Mouse (Mus musculus) bone marrow macrophage, adult 2 months (primary cell): ENCODE results near the gene Ppox.

Experiments
- CTCF ChIP-seq: IDR thresholded peaks from 2 replicates; pipeline ENCODE4 v1.5.1; 2012; ENCODE audit warnings: low read depth, mild to moderate bottlenecking, low read length, moderate library complexity
- POLR2A ChIP-seq: IDR thresholded peaks from 2 replicates; pipeline ENCODE4 v1.6.1; 2012; ENCODE audit warnings: mild to moderate bottlenecking, low read depth, low read length, borderline replicate concordance

DNA sequence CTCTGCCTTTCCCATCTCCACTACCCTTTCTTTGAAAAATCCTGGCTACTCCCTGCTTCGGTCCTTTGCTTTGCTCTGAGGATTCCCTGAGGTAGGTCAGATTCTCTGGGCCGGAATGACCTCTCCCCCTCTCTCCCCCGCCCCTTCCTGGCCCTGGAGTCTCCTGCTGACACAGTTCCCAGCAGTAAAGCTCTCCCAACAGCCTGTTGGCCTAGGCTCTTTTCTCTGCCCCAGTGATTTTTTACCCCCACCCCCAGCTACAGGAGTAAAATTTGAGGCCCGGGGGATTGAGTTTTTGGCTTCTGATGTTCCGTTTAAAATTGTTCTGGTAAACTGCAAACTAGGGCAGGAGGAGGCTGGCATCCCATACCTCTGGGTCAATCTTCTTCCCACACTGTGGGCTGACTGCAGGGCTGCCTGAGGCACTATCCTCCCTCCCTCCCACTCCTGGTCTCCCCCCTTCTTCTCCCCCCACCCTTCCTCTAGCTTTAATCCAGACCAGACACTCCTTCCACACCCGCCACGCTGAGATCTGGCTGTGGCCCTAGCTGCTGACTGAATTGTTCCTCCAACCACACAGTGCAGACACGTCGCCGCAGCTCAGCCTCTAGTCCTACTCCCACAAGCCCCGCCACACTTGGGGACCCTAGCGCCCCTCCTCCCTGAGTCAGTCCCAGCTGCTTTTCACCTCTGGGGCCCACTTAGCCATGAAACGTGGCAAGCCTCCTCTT is 29.2 kb downstream of the Ppox start:
- TF ChIP-seq CTCF: no peak
- no peak for TF ChIP-seq POLR2A
